Mouse (Mus musculus): ENCODE measurements at regions not wholly inside any gene's neighbourhood (a gene's known extent, or its start where the extent isn't known, plus 50 kb on each side); places are given as distances from the start of the nearest gene placed in this dataset.

DNA sequence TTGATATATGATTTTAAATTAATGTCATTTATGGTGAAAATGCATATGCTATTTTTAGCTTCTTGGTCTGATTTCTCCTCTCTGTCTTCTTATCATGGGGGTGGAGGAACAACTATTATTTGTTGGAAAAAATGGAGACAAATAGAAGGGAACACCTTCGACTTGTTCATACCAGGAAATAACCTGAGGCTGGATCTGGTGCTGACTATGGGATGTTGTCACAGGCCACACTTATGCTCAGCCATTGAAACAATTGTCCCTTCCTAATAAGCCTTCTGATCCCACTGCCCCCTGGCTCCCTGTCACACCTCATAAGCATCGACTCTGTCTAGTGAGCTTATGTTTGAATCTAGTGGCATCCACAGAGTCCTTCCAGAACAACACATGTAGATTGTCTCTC, 210.3 kb upstream of the Irx2 start:
- TF ChIP-seq CTCF (IDR thresholded peaks at IDR 0.05; ENCODE audit: low read depth) (no peak), EP300 (IDR thresholded peaks at IDR 0.05; ENCODE audit: low read depth) (no peak)

All from liver, embryonic 14.5 days (tissue).